Mouse (Mus musculus) heart, postnatal 0 days (tissue): Measurements from ENCODE around the gene Fam172a. TPM values are rescaled to one million over a fixed set of nuclear protein-coding genes. Genes with fewer than 3 reads are reported as not detected.

Experiments
- ATAC-seq: fragments of 200-750 bp; cut with Nextera tagmentation; 2 replicates; pipeline ENCODE4 v1.8.0; 2017; ENCODE audit warnings: low read depth, moderate number of reproducible peaks, moderate library complexity; ENCODE audit not compliant: insufficient read depth
- DNase-seq: peaks from one replicate; pipeline ENCODE4 v3.0.0-alpha.2; 2016; ENCODE audit warnings: low spot score
- H3K27ac ChIP-seq: fragments of 300-500 bp; sonication (generic); 2 replicates; pipeline ENCODE4 v1.5.1; 2014; ENCODE audit warnings: low read depth, mild to moderate bottlenecking
- H3K27me3 ChIP-seq: fragments of 300-500 bp; sonication (generic); 2 replicates; pipeline ENCODE4 v1.6.1; 2014; ENCODE audit warnings: low read length, mixed read lengths; ENCODE audit not compliant: control insufficient read depth, insufficient read depth
- H3K36me3 ChIP-seq: fragments of 300-500 bp; sonication (generic); replicated peaks from 2 replicates; pipeline ENCODE4 v1.6.1; 2014; ENCODE audit warnings: low read length, mixed read lengths; ENCODE audit not compliant: control insufficient read depth, insufficient read depth
- H3K4me1 ChIP-seq: fragments of 300-500 bp; sonication (generic); 2 replicates; pipeline ENCODE4 v1.6.1; 2014; ENCODE audit warnings: antibody characterized with exemption; ENCODE audit not compliant: control insufficient read depth, insufficient read depth
- H3K4me2 ChIP-seq: fragments of 300-500 bp; sonication (generic); 2 replicates; pipeline ENCODE4 v1.6.1; 2014; ENCODE audit warnings: low read depth, mild to moderate bottlenecking, low read length, moderate library complexity
- H3K4me3 ChIP-seq: fragments of 300-500 bp; sonication (generic); 2 replicates; pipeline ENCODE4 v1.5.1; 2014; ENCODE audit warnings: low read depth, low read length
- H3K9ac ChIP-seq: fragments of 300-500 bp; sonication (generic); replicated peaks from 2 replicates; pipeline ENCODE4 v1.6.1; 2014; ENCODE audit warnings: low read depth, low read length, mixed read lengths
- H3K9me3 ChIP-seq: fragments of 300-500 bp; sonication (generic); replicated peaks from 2 replicates; pipeline ENCODE4 v1.6.1; 2016; ENCODE audit warnings: low read length; ENCODE audit not compliant: control insufficient read depth
- CTCF ChIP-seq: IDR thresholded peaks from 2 replicates; pipeline ENCODE4 v1.5.1; 2016; ENCODE audit warnings: antibody characterized with exemption, control low read depth, low read depth
- EP300 ChIP-seq: IDR thresholded peaks from 2 replicates; pipeline ENCODE4 v1.6.1; 2016; ENCODE audit warnings: antibody characterized with exemption, low read depth
- WGBS: fragments of 180-500 bp; shearing (Covaris S2); extraction: QIAGEN DNeasy Blood & Tissue Kit; methylation state at CpG from one replicate; pipeline ENCODE4 v1.1.7; 2014; 5-methylcytosine and 5-hydroxymethylcytosine counted together
- polyA plus RNA-seq: library from polyadenylated mRNA; unstranded; fragments of >200 nt; fragmentation: Nextera tagmentation; extraction: Ambion mirVana; gene quantifications from 2 replicates; pipeline ENCODE4 v1.2.1, GENCODE M21; 2015
- total RNA-seq: library from RNA; depleted of rRNA; stranded (reverse); fragments of >200 nt; gene quantifications from 2 replicates; pipeline ENCODE4 v1.2.3, GENCODE M21; 2014; ENCODE audit warnings: low replicate concordance

Gene Fam172a
- total and polyA plus RNA-seq, 2 experiments from 2014 or later = 11.2 to 14.8 TPM

DNA sequence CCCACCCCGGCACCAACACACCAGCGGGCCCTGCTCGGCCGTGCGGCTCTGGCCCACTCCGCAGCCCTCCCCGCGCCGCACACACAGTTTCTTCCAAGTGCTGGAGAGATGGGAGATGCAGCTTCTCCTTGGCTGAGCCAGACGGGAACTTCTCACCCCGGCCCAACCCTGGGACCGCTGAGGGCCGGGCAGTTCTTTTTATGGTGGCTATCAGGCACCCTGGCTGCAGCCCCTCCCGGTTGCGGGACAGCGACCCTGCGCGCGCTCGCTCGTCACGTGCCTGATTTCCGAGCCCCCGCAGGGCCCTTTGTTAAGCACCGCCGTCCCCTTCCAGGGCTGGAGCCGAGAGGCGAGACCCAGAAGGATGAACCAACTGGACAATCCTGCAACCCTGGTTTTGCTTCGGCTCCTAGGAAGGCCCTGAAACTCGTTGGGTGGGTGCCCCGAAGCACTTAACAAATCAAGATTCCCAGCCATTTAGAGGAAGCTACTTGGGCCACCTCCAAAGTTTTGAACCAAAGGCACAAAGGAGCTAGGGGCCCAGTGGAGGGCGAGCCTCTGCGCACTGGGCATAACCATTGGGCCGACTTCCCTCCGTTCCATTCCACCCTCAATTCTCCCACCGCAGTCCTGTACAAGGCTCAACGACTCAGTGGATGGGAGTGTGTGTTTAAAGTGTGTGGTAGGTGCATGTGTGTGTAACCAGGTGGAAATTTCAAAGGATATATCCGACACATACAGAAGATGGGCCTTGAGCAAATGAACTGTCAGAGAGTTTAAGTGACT is 477.7 kb downstream of the Fam172a start:
- Histone ChIP-seq H3K36me3 (no peaks in the 10 kb centered on the region), H3K4me1 (no peaks in the 10 kb centered on the region), H3K4me3 (peak overlapping the region; percentile 20), H3K9ac (no peak overlapping the region), H3K27me3 (peaks cover 98% of the 10 kb centered on the region), H3K4me2 (peak overlapping the region; percentile 32; the same call in 1 of the 2 replicates), H3K9me3 (no peaks in the 10 kb centered on the region), H3K27ac (no peak overlapping the region)
- TF ChIP-seq CTCF (no peak), EP300 (no peak)
- WGBS = 4% methylated on average over 38 of the region's 38 CpGs
- no peak for DNase-seq
- no peak for ATAC-seq

DNA sequence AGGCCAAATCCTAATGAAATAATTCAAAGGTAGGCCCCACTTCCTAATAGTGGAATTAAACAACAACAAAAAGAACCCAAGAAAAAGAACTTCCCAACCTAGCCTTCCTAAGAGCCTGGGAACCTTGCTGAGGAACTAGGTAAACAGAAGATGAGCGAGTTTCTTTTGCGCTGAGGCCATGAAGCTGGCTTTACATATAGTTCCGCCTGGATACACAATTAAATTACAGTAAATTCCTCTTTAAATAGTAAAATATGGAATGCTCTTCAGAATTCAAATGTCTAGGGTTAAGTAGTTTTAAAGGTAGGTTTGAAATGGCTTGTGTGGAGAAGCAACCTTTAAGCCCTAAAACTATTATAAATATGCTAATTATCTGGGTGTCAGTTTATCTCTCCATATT is 478.4 kb downstream of the Fam172a start:
- TF ChIP-seq CTCF (no peak), EP300 (no peak)
- ATAC-seq (no peak), DNase-seq (no peak)
- Histone ChIP-seq H3K4me2 (no peak overlapping the region), H3K36me3 (no peaks in the 10 kb centered on the region), H3K4me1 (no peaks in the 10 kb centered on the region), H3K9me3 (no peaks in the 10 kb centered on the region), H3K27ac (no peak overlapping the region), H3K27me3 (peaks cover 98% of the 10 kb centered on the region), H3K9ac (no peak overlapping the region), H3K4me3 (no peak overlapping the region)
- 50% methylated on average over 3 of the region's 3 CpGs for WGBS

DNA sequence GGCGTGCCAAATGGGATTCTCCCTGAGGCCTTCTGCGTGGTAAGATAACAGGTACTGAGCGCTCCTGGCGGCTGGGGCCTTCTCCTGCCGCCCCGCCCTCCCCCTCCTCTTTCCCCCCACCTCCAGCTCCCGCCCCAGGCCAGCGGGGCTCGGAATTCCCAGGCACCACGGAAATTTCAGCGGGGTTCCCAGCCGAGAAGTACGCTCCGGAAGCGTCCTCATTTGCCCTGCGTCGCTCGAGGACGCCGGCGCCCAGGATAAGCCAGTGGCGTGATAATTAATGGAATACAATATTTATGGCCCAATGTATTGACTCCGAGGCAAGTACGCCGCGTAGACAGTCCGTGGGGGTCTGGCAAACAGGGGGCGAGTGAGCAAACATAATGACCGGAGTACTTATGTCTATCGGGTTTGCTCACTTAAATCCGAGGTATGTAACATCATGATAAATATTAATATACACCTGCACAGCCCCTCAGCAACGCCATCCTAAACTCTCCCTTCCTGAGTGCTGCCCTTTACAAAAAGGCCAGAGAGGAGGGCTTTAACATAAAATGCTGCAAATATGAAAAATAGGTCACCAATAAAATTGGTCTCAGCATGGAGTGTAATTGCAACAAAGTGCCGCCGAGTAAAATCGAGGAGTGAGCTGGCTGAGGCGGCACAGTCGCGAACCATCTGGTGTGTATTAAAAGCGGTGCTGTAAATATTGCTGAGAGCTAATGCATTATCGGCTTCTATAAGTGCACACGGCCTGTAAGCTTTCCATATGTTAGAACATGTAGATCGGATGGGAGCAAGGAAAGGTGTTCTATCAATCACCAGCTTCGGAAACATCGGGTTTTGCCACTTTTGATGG is 479.5 kb downstream of the Fam172a start:
- Histone ChIP-seq H3K4me2 (peak overlapping the region; percentile 45), H3K27ac (no peak overlapping the region), H3K4me3 (peak overlapping the region; percentile 25), H3K9ac (no peak overlapping the region), H3K36me3 (no peaks in the 10 kb centered on the region), H3K27me3 (peaks cover 98% of the 10 kb centered on the region), H3K9me3 (no peaks in the 10 kb centered on the region), H3K4me1 (no peaks in the 10 kb centered on the region)
- WGBS = 3% methylated on average over 44 of the region's 44 CpGs
- no peak for TF ChIP-seq EP300
- TF ChIP-seq CTCF = no peak
- DNase-seq (no peak), ATAC-seq (no peak)

DNA sequence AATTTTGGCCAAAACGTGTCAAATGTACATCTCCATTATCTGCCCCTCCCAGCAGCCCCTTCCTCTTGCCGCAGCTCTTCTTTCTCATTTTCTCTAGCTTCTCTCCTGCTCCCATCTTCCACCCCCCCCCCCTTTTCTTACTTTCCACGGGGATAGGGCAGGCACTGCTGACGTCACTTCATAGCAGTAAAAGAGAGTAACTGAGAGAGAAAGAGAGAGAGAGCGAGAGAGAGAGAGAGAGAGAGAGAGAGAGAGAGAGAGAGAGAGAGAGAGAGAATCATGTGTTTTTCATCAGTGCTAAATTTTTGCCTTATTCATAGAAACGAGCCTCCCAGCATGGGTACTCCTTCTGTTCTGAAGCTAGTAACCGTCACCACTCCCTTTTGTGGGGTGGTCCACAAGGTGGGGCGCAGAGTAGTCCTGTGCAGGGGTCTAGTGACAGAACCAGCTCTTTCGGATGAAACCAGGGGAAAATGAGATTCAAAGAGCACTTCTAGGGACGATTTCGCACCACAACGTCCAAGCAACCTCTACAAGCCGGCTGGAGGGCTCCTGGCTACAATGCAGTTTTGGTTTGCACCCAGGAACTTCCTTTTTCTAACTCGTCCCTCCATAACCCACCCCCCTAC is 480.2 kb downstream of the Fam172a start:
- peak overlapping the region; percentile 25 for H3K4me3 ChIP-seq
- H3K9ac ChIP-seq = no peak overlapping the region
- H3K4me2 ChIP-seq = peak overlapping the region; percentile 45; the same call in 1 of the 2 replicates
- DNase-seq (no peak), ATAC-seq (no peak)
- 5% methylated on average over 14 of the region's 14 CpGs for WGBS
- H3K4me1 ChIP-seq = no peaks in the 10 kb centered on the region
- peaks cover 98% of the 10 kb centered on the region for H3K27me3 ChIP-seq
- TF ChIP-seq EP300 = no peak
- TF ChIP-seq CTCF = no peak
- H3K9me3 ChIP-seq = no peaks in the 10 kb centered on the region
- no peaks in the 10 kb centered on the region for H3K36me3 ChIP-seq
- H3K27ac ChIP-seq = no peak overlapping the region

DNA sequence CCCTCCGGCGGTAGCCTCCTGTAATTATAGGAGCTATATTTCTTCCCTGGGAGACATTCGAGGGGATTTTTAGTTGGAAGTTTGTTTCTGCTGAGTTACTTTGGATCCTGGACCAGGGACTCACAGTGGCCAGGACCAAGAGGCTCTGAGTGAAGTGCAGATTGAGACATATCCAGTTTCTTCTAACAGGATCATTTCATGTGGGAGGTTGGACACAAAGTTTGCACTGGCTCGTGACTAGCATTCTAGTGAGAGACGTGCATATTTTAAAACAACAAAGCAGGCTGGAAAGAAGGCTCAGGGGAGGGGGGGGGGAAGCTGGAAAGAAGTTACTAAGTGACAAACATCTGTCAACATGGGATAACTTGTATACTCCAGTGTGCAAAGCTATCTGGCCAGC is 481.2 kb downstream of the Fam172a start:
- no peak overlapping the region for H3K9ac ChIP-seq
- TF ChIP-seq EP300 (no peak), CTCF (no peak)
- WGBS = 17% methylated on average over 5 of the region's 5 CpGs
- no peak for DNase-seq
- no peaks in the 10 kb centered on the region for H3K36me3 ChIP-seq
- no peak overlapping the region for H3K4me2 ChIP-seq
- no peak overlapping the region for H3K27ac ChIP-seq
- H3K4me1 ChIP-seq = no peaks in the 10 kb centered on the region
- H3K27me3 ChIP-seq = peaks cover 100% of the 10 kb centered on the region
- no peaks in the 10 kb centered on the region for H3K9me3 ChIP-seq
- no peak for ATAC-seq
- H3K4me3 ChIP-seq = no peak overlapping the region
